Mouse (Mus musculus): Measurements from ENCODE around the gene Asna1. TPM values are rescaled to one million over a fixed set of nuclear protein-coding genes. Genes with fewer than 3 reads are reported as not detected.

Gene Asna1
- polyA plus RNA-seq (2016; fragmentation: Nextera tagmentation; extraction: Ambion mirVana), result 164 and 166 TPM in 2 replicates

DNA sequence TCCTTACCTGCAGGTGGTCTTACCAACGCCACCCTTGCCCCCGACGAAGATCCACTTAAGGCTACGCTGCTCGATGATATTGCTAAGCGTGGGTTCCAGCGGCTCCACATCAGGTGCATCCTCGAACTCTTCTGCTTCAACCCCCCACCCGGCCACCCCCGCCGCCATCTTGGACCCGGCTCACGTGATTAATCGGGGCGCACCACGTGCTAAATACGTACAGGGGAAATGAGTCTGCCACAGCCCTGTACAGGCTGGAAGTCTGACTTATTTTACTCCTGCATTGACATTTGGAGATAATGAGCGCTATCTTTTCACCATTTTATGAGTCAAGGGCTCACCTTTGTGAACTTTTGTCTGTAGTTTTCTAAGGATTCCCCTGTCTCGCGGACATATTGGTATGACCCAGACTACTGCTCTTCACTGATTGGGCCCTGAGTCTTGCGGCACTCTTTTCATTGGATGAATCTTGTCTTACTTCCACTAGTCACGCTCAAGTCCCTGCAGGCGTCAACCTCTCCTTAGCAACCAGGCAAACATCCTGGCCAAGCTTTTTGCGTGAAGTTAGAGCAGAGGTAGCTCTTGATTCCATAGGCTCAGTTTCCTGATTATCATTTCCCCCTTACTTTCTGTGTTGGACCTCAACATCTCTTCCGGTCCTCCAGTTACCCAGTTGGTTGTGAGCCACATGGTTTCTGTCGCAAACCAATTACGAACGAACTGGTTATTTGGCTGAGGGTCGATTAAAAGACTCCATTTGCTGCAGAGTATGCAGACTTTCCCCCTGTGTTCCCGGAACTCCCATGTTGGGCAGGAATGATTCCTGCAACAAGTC lies at the start of gene Asna1:
Asna1 (minus strand) TSS at position 184 of the 835 bp plus-strand sequence.
- no peaks in the 10 kb centered on the region for H3K27me3 ChIP-seq (ENCODE audit: poor library complexity, severe bottlenecking)
- 9% methylated on average over 30 of the region's 30 CpGs for WGBS
- peak within 1 kb of the TSS; percentile 99 for H3K27ac ChIP-seq
- H3K4me3 ChIP-seq, result peak within 1 kb of the TSS; percentile 100
- peaks cover 59% of the 10 kb centered on the region for H3K36me3 ChIP-seq (replicated peaks)
- H3K4me1 ChIP-seq, result peaks cover 44% of the 10 kb centered on the region
- no peaks in the 10 kb centered on the region for H3K9me3 ChIP-seq
- peak; percentile 88 for DNase-seq (ENCODE audit: extremely low spot score, low spot score)

DNA sequence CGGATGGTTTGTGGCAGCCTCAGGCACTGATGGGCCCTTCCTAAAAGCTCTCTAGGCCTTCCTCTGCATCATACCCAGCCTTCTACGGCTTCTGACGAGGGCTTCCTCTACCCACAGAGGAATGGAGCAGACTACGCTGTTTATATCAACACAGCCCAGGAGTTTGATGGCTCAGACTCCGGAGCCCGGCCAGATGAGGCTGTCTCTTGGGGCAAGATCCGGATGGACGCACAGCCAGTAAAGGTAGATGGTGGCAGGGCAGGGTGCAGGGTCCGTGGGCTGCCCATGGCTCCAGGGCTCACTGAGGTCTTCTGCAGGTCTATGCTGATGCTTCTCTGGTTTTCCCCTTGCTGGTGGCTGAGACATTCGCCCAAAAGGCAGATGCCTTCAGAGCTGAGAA lies 49.5 kb upstream of the Asna1 start:
- Histone ChIP-seq H3K4me1 (peaks cover 31% of the 10 kb centered on the region), H3K36me3 (replicated peaks) (peaks cover 74% of the 10 kb centered on the region), H3K27me3 (ENCODE audit: poor library complexity, severe bottlenecking) (no peaks in the 10 kb centered on the region), H3K27ac (no peak overlapping the region), H3K9me3 (no peaks in the 10 kb centered on the region), H3K4me3 (no peak overlapping the region)
- 88% methylated on average over 10 of the region's 10 CpGs for WGBS
- no peak for DNase-seq (ENCODE audit: extremely low spot score, low spot score)

DNA sequence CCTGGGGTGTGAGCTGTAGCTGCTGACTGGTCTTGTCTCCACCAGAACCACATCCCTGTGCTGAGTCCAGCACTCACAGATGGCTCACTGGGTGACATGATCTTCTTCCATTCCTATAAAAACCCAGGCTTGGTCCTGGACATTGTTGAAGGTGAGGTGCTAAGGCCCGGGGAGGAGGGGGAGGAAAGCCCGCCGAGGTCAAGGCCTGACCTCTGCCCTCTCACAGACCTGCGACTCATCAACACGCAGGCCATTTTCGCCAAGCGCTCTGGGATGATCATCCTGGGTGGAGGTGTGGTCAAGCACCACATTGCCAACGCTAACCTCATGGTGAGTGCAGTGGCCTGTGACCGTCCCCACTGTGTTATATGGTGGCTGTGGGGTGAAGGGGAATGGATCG lies 49.1 kb upstream of the Asna1 start:
- 90% methylated on average over 10 of the region's 10 CpGs for WGBS
- Histone ChIP-seq H3K4me1 (peaks cover 26% of the 10 kb centered on the region), H3K36me3 (replicated peaks) (peaks cover 71% of the 10 kb centered on the region), H3K9me3 (no peaks in the 10 kb centered on the region), H3K4me3 (no peak overlapping the region), H3K27ac (no peak overlapping the region), H3K27me3 (ENCODE audit: poor library complexity, severe bottlenecking) (no peaks in the 10 kb centered on the region)
- no peak for DNase-seq (ENCODE audit: extremely low spot score, low spot score)

GRCm38 (mm10) chr8:85073041-85073612 lies 48.0 kb upstream of the Asna1 start:
- H3K27ac ChIP-seq, result no peak overlapping the region
- H3K36me3 ChIP-seq (replicated peaks), result peaks cover 60% of the 10 kb centered on the region
- H3K4me1 ChIP-seq, result peaks cover 24% of the 10 kb centered on the region
- H3K9me3 ChIP-seq, result no peaks in the 10 kb centered on the region
- H3K4me3 ChIP-seq, result peak overlapping the region; percentile 91
- WGBS, result 94% methylated on average over 15 of the region's 15 CpGs
- no peaks in the 10 kb centered on the region for H3K27me3 ChIP-seq (ENCODE audit: poor library complexity, severe bottlenecking)
- no peak for DNase-seq (ENCODE audit: extremely low spot score, low spot score)

DNA sequence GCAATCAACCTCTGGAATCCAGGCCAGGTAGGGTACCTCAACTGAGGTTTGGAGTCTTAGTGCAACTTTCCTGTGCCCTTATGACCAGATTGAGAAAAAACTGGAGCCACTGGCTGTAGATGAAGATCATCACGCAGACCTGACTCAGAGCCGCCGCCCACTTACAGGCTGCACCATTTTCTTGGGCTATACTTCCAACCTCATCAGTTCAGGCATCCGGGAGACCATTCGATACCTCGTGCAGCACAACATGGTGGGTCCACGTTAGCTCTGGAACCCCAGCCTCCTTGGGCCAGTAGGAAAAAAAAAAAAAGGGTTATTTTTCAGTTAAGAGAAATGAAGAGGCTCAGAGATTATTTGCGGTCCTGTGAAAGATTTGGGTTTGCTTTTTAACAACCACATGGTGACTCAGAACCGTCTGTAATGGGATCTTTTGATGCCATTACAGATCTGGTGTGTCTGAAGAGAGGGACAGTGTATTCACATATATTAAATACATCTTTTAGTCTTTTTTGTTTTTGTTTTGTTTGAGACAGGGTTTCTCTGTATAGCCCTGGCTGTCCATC lies 47.4 kb upstream of the Asna1 start:
- Histone ChIP-seq H3K27ac (peak overlapping the region; percentile 93), H3K9me3 (no peaks in the 10 kb centered on the region), H3K27me3 (ENCODE audit: poor library complexity, severe bottlenecking) (no peaks in the 10 kb centered on the region), H3K4me3 (peak overlapping the region; percentile 91), H3K36me3 (replicated peaks) (peaks cover 58% of the 10 kb centered on the region), H3K4me1 (peaks cover 24% of the 10 kb centered on the region)
- no peak for DNase-seq (ENCODE audit: extremely low spot score, low spot score)
- 42% methylated on average over 9 of the region's 9 CpGs for WGBS

- DNase-seq (ENCODE audit: extremely low spot score, low spot score), result peak; percentile 91
- peak within 1 kb of the TSS; percentile 93 for H3K27ac ChIP-seq
- peak within 1 kb of the TSS; percentile 91 for H3K4me3 ChIP-seq
- H3K36me3 ChIP-seq (replicated peaks), result peaks cover 54% of the 10 kb centered on the region
- WGBS, result under 1% methylated on average over 68 of the region's 68 CpGs
- H3K4me1 ChIP-seq, result peaks cover 24% of the 10 kb centered on the region
- H3K27me3 ChIP-seq (ENCODE audit: poor library complexity, severe bottlenecking), result no peaks in the 10 kb centered on the region
- H3K9me3 ChIP-seq, result no peaks in the 10 kb centered on the region
Measured at GRCm38 (mm10) chr8:85071514-85072281, 46.6 kb upstream of the Asna1 start, which contains the start of gene Dhps. TSS of gene Dhps (plus strand) at chr8:85071757.

- Histone ChIP-seq H3K4me3 (peak overlapping the region; percentile 91), H3K4me1 (peaks cover 24% of the 10 kb centered on the region), H3K9me3 (no peaks in the 10 kb centered on the region), H3K27me3 (ENCODE audit: poor library complexity, severe bottlenecking) (no peaks in the 10 kb centered on the region), H3K36me3 (replicated peaks) (peaks cover 54% of the 10 kb centered on the region), H3K27ac (peak overlapping the region; percentile 93)
- DNase-seq (ENCODE audit: extremely low spot score, low spot score), result no peak
- WGBS, result 86% methylated on average over 5 of the region's 5 CpGs
Measured at GRCm38 (mm10) chr8:85071041-85071440, 46.0 kb upstream of the Asna1 start.

DNA sequence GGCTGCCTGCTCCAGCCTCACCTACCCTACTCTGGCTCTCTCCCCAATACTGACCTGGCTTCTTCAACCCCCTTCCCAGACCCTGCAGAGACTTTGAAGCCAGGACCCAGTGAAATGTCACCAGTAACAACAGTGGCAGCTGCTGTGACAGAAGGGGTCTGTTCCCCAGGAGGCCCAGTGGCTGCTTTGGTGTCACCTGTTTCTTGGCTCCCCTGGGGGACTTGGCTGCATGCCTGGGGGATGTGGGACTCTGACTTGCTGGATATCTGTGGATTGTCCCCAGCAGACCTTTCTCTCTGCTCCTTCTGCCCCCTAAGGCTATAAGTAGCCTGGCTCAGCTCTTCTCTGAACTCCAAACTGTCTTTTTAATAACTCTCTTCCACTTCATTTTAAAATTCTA lies 42.9 kb upstream of the Asna1 start, which contains the start of gene Gm5741:
Gm5741 (minus strand) TSS at position 1 of the 400 bp plus-strand sequence.
- Histone ChIP-seq H3K36me3 (replicated peaks) (peaks cover 39% of the 10 kb centered on the region), H3K27ac (no peak within 1 kb of the TSS), H3K4me1 (peaks cover 19% of the 10 kb centered on the region), H3K9me3 (no peaks in the 10 kb centered on the region), H3K27me3 (ENCODE audit: poor library complexity, severe bottlenecking) (no peaks in the 10 kb centered on the region), H3K4me3 (no peak within 1 kb of the TSS)
- no peak for DNase-seq (ENCODE audit: extremely low spot score, low spot score)

- no peak for DNase-seq (ENCODE audit: extremely low spot score, low spot score)
- Histone ChIP-seq H3K4me1 (peaks cover 11% of the 10 kb centered on the region), H3K4me3 (no peak overlapping the region), H3K36me3 (replicated peaks) (peaks cover 45% of the 10 kb centered on the region), H3K27ac (no peak overlapping the region), H3K27me3 (ENCODE audit: poor library complexity, severe bottlenecking) (no peaks in the 10 kb centered on the region), H3K9me3 (no peaks in the 10 kb centered on the region)
- WGBS, result 96% methylated on average over 2 of the region's 2 CpGs
Measured at GRCm38 (mm10) chr8:85067155-85067554, 42.1 kb upstream of the Asna1 start.

DNA sequence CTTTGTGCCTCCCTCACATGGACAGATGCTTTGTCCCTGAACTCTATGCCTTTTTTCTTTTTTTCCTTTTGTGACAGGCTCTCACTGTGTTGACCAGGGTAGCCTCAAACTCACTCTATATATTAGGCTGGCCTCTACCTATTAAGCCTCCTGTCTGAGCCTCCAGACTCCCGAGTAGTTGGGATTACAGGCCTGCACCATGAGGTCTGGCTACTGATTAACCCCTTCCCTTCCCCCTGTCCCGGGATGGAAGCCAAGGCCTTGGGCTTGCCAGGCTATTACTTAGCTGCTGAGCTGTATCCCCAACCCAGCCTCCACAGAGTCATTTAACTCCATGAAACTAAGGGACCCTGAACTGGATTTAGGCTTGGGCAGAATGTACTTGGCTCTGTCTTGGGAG lies 40.1 kb upstream of the Asna1 start:
- Histone ChIP-seq H3K4me1 (peaks cover 17% of the 10 kb centered on the region), H3K36me3 (replicated peaks) (peaks cover 45% of the 10 kb centered on the region), H3K27me3 (ENCODE audit: poor library complexity, severe bottlenecking) (no peaks in the 10 kb centered on the region), H3K4me3 (no peak overlapping the region), H3K9me3 (no peaks in the 10 kb centered on the region), H3K27ac (no peak overlapping the region)
- WGBS, result 48% methylated on average over 2 of the region's 2 CpGs
- no peak for DNase-seq (ENCODE audit: extremely low spot score, low spot score)

DNA sequence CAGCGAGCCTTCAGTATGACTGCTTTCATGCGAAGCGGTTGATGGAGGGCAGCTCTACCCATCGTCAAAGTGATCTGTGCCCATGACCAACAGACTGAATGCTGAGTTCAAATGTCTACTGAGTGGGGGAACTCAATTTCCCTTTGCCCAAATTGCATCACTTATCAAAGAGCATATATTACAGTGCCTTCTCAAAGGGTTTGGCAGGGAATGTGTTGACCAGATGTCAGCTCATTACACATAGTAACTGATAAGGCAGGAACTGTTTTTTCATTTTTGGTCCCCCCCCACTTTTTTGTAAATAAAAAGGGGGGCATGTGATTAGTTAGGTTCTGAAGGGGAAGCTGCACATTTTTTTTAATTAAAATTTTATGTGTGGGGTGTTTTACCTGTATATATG lies 37.5 kb upstream of the Asna1 start:
- Histone ChIP-seq H3K36me3 (replicated peaks) (peaks cover 44% of the 10 kb centered on the region), H3K9me3 (no peaks in the 10 kb centered on the region), H3K27ac (no peak overlapping the region), H3K4me1 (peaks cover 17% of the 10 kb centered on the region), H3K4me3 (no peak overlapping the region), H3K27me3 (ENCODE audit: poor library complexity, severe bottlenecking) (no peaks in the 10 kb centered on the region)
- DNase-seq (ENCODE audit: extremely low spot score, low spot score), result no peak
- 96% methylated on average over 4 of the region's 4 CpGs for WGBS

GRCm38 (mm10) chr8:85059879-85060616 lies 35.0 kb upstream of the Asna1 start, which contains the start of gene Fbxw9:
TSS of gene Fbxw9 (plus strand) at chr8:85060055.
- Histone ChIP-seq H3K9me3 (no peaks in the 10 kb centered on the region), H3K27me3 (ENCODE audit: poor library complexity, severe bottlenecking) (no peaks in the 10 kb centered on the region), H3K27ac (peak within 1 kb of the TSS; percentile 76), H3K36me3 (replicated peaks) (peaks cover 47% of the 10 kb centered on the region), H3K4me1 (peaks cover 17% of the 10 kb centered on the region), H3K4me3 (peak within 1 kb of the TSS; percentile 69)
- DNase-seq (ENCODE audit: extremely low spot score, low spot score), result peak; percentile 92
- 1% methylated on average over 53 of the region's 53 CpGs for WGBS
